Mouse (Mus musculus): ENCODE measurements at regions not wholly inside any gene's neighbourhood (a gene's known extent, or its start where the extent isn't known, plus 50 kb on each side); places are given as distances from the start of the nearest gene placed in this dataset.
A peak's percentile ranks its signal among the peaks of the same experiment; 100 is the strongest.

GRCm38 (mm10) chr8:11145251-11145650 is 137.0 kb upstream of the Irs2 start:
- DNase-seq (ENCODE audit: low read depth), result no peak

DNA sequence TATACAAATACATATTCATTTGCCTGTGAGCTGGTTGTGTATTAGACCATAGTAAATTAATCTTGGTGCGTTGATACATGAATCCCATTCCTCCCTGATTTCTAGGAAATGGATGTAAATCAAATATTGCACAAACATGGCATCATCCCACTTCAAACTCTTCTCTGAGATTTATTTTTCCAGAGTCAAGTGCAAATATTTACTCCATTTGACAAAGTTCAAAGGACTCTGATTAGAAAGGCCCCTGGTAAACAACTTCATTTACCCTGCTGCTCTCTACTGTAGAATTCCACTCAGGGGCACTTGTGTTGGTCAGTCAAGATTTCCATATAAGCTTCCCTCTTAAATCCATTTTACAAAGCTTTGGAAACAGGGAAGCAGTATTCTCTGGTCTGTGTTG is 132.3 kb upstream of the Irs2 start:
- DNase-seq (ENCODE audit: low read depth), result no peak

DNA sequence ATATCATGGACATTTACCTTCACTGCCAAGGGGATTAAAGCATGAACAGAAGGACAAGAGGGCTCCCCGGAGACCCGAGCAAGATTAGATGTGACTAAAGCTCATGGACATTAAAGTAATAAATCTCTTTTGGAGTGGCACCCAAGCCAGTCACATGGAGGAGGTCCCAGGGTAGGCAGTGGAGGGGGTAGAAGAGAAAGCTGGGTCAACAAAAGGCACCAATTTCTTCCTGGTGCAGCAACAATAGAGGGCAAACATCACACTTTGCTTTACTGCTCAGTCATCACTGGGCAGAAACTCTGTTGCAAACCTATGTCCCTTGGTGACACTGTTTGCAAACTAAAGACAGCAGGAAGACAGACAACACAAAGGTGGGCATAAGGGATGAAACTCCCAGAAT is 131.0 kb upstream of the Irs2 start:
- no peak for DNase-seq (ENCODE audit: low read depth)

DNA sequence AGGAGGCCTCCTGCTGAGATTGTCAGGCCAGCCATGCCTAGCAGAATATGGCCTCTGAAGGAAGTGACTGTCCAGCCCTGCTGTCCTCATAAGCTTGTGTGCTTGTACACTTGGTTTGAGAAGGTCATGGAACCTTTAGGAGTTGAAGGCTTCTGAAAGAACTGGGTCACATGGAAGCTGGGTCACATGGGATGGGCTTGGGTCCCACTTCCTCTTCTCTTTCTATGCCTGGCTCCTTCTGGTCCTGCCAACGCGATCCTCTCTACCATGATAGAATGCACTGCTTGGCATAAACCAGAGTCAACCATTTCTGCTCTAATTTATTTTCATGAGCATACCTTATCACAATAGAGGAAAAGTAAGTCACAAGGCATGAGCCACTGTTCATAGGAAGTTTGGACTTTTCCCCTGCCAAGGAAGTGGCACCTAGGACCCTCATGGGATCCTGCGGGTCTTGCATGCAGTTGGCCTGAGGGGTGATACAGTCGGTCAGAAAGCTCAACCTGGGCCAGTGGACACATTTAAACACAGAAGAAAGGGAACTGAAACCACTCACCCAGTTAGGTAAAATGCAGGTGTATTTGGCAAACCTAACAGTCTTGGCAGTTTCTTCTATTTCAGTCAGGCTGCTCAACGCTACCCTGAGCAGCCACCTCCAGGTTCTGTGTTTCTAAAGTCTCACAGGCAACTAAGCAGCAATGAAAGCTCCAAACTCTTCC is 130.2 kb upstream of the Irs2 start:
- no peak for DNase-seq (ENCODE audit: low read depth)

DNA sequence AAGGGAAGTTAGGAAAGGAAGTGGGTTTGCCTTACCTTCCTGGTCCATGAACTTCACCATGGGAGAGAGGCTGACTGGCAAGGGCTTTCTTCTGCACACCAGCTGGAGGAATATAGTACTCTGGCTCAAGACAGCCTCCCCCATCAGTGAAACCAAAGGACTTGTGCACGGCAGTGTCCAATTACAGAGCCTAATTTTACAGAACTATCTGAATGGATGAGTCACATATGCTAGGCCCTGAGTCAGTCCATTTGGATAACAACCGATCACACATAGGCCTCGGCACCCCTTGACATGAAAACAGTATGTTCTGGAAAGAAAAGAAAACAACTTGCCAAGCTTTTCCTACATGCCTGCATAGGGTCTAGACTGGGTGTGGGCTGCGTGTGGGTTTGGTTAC is 128.3 kb upstream of the Irs2 start:
- no peak for DNase-seq (ENCODE audit: low read depth)

DNA sequence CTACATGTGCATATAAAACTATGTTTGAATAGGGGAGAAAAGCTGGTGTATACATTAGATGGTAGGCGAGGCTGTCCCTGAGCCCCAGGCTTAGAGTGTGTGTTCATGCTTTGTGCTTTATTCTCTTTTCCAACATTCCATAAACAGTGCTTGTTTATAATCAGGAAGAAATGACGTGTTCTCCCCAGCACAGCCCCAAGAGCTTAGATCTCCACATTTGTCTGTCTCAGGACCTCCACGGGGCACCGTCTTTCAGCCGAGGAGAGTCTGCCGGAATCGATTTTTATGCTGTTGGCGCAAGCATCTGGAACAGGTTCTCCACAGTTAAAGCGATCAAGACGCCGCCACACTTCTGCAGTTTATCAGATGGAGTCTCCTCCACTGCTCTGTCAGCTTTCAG is 126.9 kb upstream of the Irs2 start:
- DNase-seq (ENCODE audit: low read depth), result no peak

DNA sequence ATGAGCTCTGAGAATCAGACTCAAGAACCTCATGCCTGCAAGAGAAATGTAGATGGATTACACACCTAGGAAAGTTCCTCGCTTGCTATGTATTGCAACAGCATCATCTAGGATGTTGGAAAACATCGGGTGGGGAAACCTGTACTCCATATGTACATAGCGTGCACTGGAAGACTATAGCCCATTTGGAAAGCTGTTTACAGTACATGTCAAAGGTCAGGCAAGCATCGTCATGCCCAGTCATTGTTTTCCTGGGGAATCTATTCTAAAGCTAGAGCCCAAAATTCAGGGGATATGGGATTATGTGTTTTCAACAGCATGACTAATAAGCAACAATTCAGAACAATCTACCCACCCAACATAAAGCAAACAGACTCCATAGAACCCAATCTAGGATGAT is 126.3 kb upstream of the Irs2 start:
- no peak for DNase-seq (ENCODE audit: low read depth)

- no peak for DNase-seq (ENCODE audit: low read depth)
These were observed 110.9 kb upstream of the Irs2 start for GRCm38 (mm10) chr8:11119030-11119634.

DNA sequence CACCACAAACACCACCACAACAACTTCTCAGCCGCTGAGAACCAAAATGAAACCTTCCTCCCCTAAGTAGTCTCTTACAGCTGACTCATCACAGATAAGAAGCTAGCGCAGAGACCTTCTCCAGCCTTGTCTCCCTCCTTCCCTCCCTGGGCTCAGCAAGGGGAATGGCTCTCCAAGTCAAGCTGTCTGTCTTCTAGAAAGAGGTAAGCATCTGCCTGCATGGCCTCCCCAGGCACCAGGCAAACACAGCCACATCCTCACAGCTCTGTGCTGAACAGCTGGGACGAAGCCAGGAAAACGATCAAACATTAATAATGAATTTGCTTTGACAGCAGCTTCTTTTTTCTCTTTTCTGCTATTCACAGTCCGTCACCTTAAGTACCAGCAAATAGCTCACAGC is 108.3 kb upstream of the Irs2 start:
- no peak for DNase-seq (ENCODE audit: low read depth)

DNA sequence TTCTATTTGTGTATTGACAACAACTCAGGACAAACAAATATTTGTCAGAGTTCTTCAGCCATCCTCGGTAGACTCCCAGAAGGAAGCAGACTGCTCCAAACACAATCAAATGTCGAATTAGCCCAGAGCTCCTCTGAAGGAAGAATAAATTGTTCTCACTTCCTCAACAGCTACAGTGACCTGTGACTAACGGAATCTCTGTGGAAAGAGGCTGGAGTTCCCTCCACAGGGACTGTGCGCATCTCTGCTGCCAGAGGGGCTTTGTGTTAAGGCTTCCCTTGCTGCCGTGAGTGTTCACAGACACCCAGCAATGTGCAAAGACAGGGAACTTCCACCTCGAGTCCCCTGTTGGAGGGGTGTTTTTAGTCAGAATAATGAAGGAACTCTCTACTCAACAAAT is 107.0 kb upstream of the Irs2 start:
- no peak for DNase-seq (ENCODE audit: low read depth)

GRCm38 (mm10) chr8:11114531-11114930 is 106.3 kb upstream of the Irs2 start:
- no peak for DNase-seq (ENCODE audit: low read depth)

DNA sequence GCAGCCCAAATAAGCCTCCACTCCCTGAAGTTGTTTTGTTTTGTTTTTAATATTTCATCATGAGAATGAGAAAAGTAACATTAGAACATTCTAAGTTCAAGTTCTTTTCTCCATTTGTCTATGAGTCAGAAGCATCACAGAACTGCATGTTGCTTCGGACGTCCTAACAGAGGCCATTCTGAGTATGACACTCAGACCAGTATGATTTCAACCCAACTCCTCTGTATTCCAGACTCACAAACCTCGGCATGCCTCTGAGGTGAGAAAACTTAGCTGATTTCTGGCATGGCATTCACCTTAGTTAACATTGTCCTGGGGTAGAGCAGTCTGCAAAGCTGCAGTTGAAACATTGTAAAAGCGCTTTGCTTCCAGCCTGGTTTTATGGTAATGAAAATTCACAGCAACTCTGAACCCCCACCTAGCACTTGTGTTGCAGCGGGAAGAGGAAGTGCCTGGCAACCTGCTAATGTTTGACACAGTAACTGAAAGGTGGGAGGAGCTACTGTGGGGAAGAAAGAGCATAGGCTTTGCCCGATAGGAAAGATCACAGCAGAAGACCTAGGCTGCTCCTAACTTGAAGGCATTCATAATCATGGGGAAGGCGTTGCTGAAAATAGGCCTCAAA is 104.8 kb upstream of the Irs2 start:
- DNase-seq (ENCODE audit: low read depth), result peak; percentile 23

DNA sequence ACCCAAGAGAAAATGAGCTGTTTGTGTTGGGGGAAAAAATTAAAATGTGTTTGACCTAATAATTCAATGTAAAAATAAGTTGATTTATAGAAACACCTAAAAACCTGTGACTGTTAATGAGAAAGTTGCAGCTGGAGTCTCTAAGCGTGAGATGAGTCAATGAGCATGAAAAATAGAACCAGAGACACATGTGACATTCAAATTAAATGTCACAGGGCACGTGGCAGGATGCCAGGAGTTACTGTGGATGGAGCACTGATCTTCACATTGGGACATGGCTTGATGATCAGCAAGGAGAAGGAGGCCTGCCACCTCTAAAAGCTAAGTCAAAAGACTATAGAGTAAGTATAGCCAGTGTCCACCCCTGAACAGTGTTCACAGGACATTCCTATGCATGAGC is 103.7 kb upstream of the Irs2 start:
- DNase-seq (ENCODE audit: low read depth), result no peak

GRCm38 (mm10) chr8:11107435-11107834 is 99.2 kb upstream of the Irs2 start:
- DNase-seq (ENCODE audit: low read depth), result no peak

DNA sequence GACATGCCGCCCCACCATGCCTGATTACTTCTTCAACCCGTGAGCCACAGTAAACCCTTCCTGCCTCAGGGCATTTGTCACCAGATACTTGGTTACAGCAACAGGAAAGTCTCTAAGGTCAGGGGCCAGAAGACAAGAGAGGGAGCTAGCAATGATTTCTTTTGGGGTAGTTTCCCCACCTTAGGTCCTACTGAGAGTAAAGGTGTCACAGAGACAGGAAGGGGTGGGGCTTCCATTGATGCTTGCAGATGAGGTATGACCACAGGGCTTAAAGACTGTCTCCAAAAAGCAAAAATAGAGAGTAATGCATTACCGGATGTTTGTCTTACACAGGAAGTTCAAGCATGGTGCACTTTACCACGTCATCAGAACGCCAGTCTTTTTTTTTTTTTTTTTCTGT is 98.8 kb upstream of the Irs2 start:
- DNase-seq (ENCODE audit: low read depth), result peak; percentile 61

GRCm38 (mm10) chr8:11103745-11104607 is 95.7 kb upstream of the Irs2 start:
- DNase-seq (ENCODE audit: low read depth), result no peak

- DNase-seq (ENCODE audit: low read depth), result no peak
These were observed 92.1 kb upstream of the Irs2 start for GRCm38 (mm10) chr8:11100310-11100709.

DNA sequence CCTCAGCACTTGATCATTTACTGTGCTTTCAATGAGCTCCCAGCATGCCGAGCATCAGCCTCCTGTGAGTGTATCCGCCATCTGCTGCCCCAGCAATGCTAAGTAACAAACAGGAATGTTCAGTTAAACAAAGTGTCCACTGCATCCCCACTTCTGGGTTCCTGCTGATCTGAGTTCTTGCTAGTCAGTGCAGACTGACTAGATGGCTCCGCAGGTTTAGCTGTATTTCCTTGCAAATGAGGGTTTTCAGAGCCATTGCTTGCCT is 91.3 kb upstream of the Irs2 start:
- DNase-seq (ENCODE audit: low read depth), result no peak

GRCm38 (mm10) chr8:11098790-11099590 is 90.7 kb upstream of the Irs2 start:
- DNase-seq (ENCODE audit: low read depth), result no peak

DNA sequence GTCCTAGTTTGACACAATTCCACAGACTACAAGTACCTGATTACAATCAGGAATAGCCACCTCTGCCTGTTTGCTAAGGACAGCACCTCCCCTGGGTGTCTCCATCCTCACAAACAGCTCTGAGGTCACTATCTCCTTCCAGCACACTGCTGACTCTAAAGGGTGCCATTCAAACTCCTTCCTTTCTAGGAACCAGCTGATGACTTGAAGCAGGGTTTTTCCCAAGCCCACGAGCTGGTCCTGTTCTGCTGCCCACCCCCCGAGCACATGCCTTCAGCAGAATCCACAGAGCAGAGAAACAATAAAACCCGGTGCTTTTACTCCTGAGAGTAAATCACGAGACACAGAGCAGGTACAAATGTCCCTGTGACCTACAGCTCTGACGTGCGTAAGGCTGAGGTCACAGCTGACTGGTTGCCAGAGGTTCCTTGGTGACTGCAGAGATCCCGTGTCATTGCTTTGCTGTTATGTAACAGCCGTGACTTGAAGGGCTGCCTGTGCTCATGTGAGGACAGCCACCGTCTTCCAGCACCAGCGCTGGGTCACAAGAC is 90.0 kb upstream of the Irs2 start:
- peak; percentile 5 for DNase-seq (ENCODE audit: low read depth)

DNA sequence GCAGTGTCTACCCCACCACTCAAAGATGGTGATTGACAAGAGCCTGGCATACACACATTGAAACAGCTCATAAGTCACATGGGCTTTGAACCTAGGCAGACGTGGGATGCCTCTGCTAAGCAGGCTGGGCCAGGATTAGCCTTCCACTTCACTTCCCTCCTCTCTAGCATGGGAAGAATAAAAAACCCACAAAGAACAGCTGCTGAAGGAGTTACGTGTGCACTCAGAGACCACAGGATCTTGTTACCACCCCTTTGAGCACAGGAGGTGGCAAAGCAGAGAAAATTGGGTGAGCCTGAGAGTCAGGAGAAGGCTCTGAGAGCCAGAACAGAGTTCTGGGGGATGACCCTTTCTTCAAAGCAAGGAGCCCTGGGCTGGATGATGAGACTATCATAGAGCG is 89.6 kb upstream of the Irs2 start:
- no peak for DNase-seq (ENCODE audit: low read depth)

- DNase-seq (ENCODE audit: low read depth), result no peak
These were observed 86.3 kb upstream of the Irs2 start for GRCm38 (mm10) chr8:11094516-11094915.
